Mouse (Mus musculus) embryonic facial prominence, embryonic 13.5 days (tissue): ENCODE measurements around the gene Anxa2. TPM values are rescaled to one million over a fixed set of nuclear protein-coding genes. Genes with fewer than 3 reads are reported as not detected.
A peak's percentile ranks its signal among the peaks of the same experiment; 100 is the strongest.

Experiments
- ATAC-seq: fragments of 200-750 bp; cut with Nextera tagmentation; 2 replicates; pipeline ENCODE4 v1.8.0; 2017; ENCODE audit warnings: low read depth; ENCODE audit not compliant: insufficient number of reproducible peaks, insufficient read depth, low FRiP score, low TSS enrichment
- H3K27ac ChIP-seq: fragments of 300-500 bp; sonication (generic); 2 replicates; pipeline ENCODE4 v1.5.1; 2015; ENCODE audit warnings: moderate library complexity, mild to moderate bottlenecking, inconsistent platforms
- H3K27me3 ChIP-seq: fragments of 300-500 bp; sonication (generic); 2 replicates; pipeline ENCODE4 v1.6.1; 2015; ENCODE audit warnings: mild to moderate bottlenecking, inconsistent platforms
- H3K36me3 ChIP-seq: fragments of 300-500 bp; sonication (generic); 2 replicates; pipeline ENCODE4 v1.6.1; 2015; ENCODE audit warnings: mild to moderate bottlenecking, inconsistent platforms
- H3K4me1 ChIP-seq: fragments of 300-500 bp; sonication (generic); 2 replicates; pipeline ENCODE4 v1.6.1; 2015; ENCODE audit warnings: inconsistent platforms
- H3K4me2 ChIP-seq: fragments of 300-500 bp; sonication (generic); 2 replicates; pipeline ENCODE4 v1.6.1; 2015; ENCODE audit warnings: moderate library complexity, mild to moderate bottlenecking, inconsistent platforms
- H3K4me3 ChIP-seq: fragments of 300-500 bp; sonication (generic); 2 replicates; pipeline ENCODE4 v1.5.1; 2015; ENCODE audit warnings: mild to moderate bottlenecking, inconsistent platforms
- H3K9ac ChIP-seq: fragments of 300-500 bp; sonication (generic); 2 replicates; pipeline ENCODE4 v1.6.1; 2015; ENCODE audit warnings: mild to moderate bottlenecking, inconsistent platforms
- H3K9me3 ChIP-seq: fragments of 300-500 bp; sonication (generic); 2 replicates; pipeline ENCODE4 v1.6.1; 2016; ENCODE audit warnings: inconsistent platforms
- WGBS: fragments of 180-500 bp; shearing (Covaris S2); methylation state at CpG from one replicate; pipeline ENCODE4 v1.1.7; 2015; ENCODE audit warnings: mixed read lengths; 5-methylcytosine and 5-hydroxymethylcytosine counted together
- polyA plus RNA-seq: library from polyadenylated mRNA; unstranded; fragments of >200 nt; fragmentation: Nextera tagmentation; extraction: Ambion mirVana; gene quantifications from 2 replicates; pipeline ENCODE4 v1.2.1, GENCODE M21; 2015

Gene Anxa2
- polyA plus RNA-seq, 1 experiment from 2014 or later, result 1,195 TPM

GRCm38 (mm10) chr9:69450636-69451035 is 2.8 kb upstream of the Anxa2 start:
- no peak for ATAC-seq
- H3K27me3 ChIP-seq, result no peaks in the 10 kb centered on the region
- no peaks in the 10 kb centered on the region for H3K36me3 ChIP-seq
- 84% methylated on average over 9 of the region's 9 CpGs for WGBS
- H3K4me3 ChIP-seq, result no peak overlapping the region
- H3K4me2 ChIP-seq, result no peak overlapping the region
- no peak overlapping the region for H3K27ac ChIP-seq
- no peaks in the 10 kb centered on the region for H3K9me3 ChIP-seq
- peaks cover 32% of the 10 kb centered on the region for H3K4me1 ChIP-seq
- no peak overlapping the region for H3K9ac ChIP-seq

- 0 out of 2 replicates have a peak, but pooled peaks cover 5% of the 10 kb centered on the region for H3K36me3 ChIP-seq
- H3K9me3 ChIP-seq, result no peaks in the 10 kb centered on the region
- peak overlapping the region; percentile 99 for H3K27ac ChIP-seq
- H3K4me2 ChIP-seq, result no peak overlapping the region
- H3K4me1 ChIP-seq, result peaks cover 47% of the 10 kb centered on the region
- no peak overlapping the region for H3K4me3 ChIP-seq
- H3K9ac ChIP-seq, result no peak overlapping the region
- 86% methylated on average over 10 of the region's 10 CpGs for WGBS
- no peaks in the 10 kb centered on the region for H3K27me3 ChIP-seq
- no peak for ATAC-seq
Observed at GRCm38 (mm10) chr9:69451886-69452810, 1.3 kb upstream of the Anxa2 start.

- no peaks in the 10 kb centered on the region for H3K9me3 ChIP-seq
- peak overlapping the region; percentile 83 for H3K4me3 ChIP-seq
- peak overlapping the region; percentile 99 for H3K27ac ChIP-seq
- peaks cover 67% of the 10 kb centered on the region for H3K4me1 ChIP-seq
- 6% methylated on average over 32 of the region's 32 CpGs for WGBS
- H3K4me2 ChIP-seq, result peak overlapping the region; percentile 59
- H3K27me3 ChIP-seq, result no peaks in the 10 kb centered on the region
- H3K9ac ChIP-seq, result peak overlapping the region; percentile 94
- ATAC-seq, result peak; percentile 21; the same call in 1 of the 2 replicates
- 0 out of 2 replicates have a peak, but pooled peaks cover 5% of the 10 kb centered on the region for H3K36me3 ChIP-seq
Observed at GRCm38 (mm10) chr9:69453901-69454666, 664 bp downstream of the Anxa2 start.

- Histone ChIP-seq H3K27me3 (no peaks in the 10 kb centered on the region), H3K4me3 (peak overlapping the region; percentile 83), H3K27ac (peak overlapping the region; percentile 99), H3K9ac (peak overlapping the region; percentile 94), H3K4me1 (peaks cover 73% of the 10 kb centered on the region), H3K4me2 (peak overlapping the region; percentile 59), H3K9me3 (no peaks in the 10 kb centered on the region), H3K36me3 (0 out of 2 replicates have a peak, but pooled peaks cover 6% of the 10 kb centered on the region)
- no peak for ATAC-seq
- 24% methylated on average over 4 of the region's 4 CpGs for WGBS
Observed at GRCm38 (mm10) chr9:69454691-69455090, 1.3 kb downstream of the Anxa2 start.

- Histone ChIP-seq H3K4me3 (peak overlapping the region; percentile 83), H3K9me3 (no peaks in the 10 kb centered on the region), H3K4me1 (peaks cover 80% of the 10 kb centered on the region), H3K4me2 (peak overlapping the region; percentile 59), H3K9ac (peak overlapping the region; percentile 56), H3K36me3 (peaks cover 13% of the 10 kb centered on the region; the same call in 1 of the 2 replicates), H3K27ac (peak overlapping the region; percentile 99), H3K27me3 (no peaks in the 10 kb centered on the region)
- ATAC-seq, result no peak
- WGBS, result 65% methylated on average over 4 of the region's 4 CpGs
Observed at GRCm38 (mm10) chr9:69455391-69455790, 2.0 kb downstream of the Anxa2 start.

- Histone ChIP-seq H3K4me3 (peak overlapping the region; percentile 83), H3K9me3 (no peaks in the 10 kb centered on the region), H3K9ac (peak overlapping the region; percentile 56; the same call in 1 of the 2 replicates), H3K27me3 (no peaks in the 10 kb centered on the region), H3K36me3 (peaks cover 22% of the 10 kb centered on the region), H3K27ac (peak overlapping the region; percentile 99), H3K4me2 (peak overlapping the region; percentile 59), H3K4me1 (peaks cover 84% of the 10 kb centered on the region)
- WGBS, result 51% methylated on average over 15 of the region's 15 CpGs
- no peak for ATAC-seq
Observed at GRCm38 (mm10) chr9:69456406-69457075, 3.1 kb downstream of the Anxa2 start.

- peaks cover 84% of the 10 kb centered on the region for H3K4me1 ChIP-seq
- 96% methylated on average over 3 of the region's 3 CpGs for WGBS
- no peaks in the 10 kb centered on the region for H3K9me3 ChIP-seq
- H3K27ac ChIP-seq, result peak overlapping the region; percentile 99
- peak overlapping the region; percentile 59 for H3K4me2 ChIP-seq
- H3K4me3 ChIP-seq, result peak overlapping the region; percentile 83
- H3K9ac ChIP-seq, result peak overlapping the region; percentile 56; the same call in 1 of the 2 replicates
- peaks cover 27% of the 10 kb centered on the region for H3K36me3 ChIP-seq
- no peak for ATAC-seq
- H3K27me3 ChIP-seq, result no peaks in the 10 kb centered on the region
Observed at GRCm38 (mm10) chr9:69457143-69457542, 3.7 kb downstream of the Anxa2 start.

GRCm38 (mm10) chr9:69457747-69458625 is 4.6 kb downstream of the Anxa2 start:
- H3K4me3 ChIP-seq, result peak overlapping the region; percentile 28
- ATAC-seq, result peak; percentile 45
- H3K4me2 ChIP-seq, result peak overlapping the region; percentile 59
- 0 out of 2 replicates have a peak overlapping the region, but pooled peaks have one; percentile 52 for H3K9ac ChIP-seq
- no peaks in the 10 kb centered on the region for H3K9me3 ChIP-seq
- peaks cover 35% of the 10 kb centered on the region for H3K36me3 ChIP-seq
- WGBS, result 11% methylated on average over 14 of the region's 14 CpGs
- no peaks in the 10 kb centered on the region for H3K27me3 ChIP-seq
- H3K27ac ChIP-seq, result peak overlapping the region; percentile 99
- peaks cover 81% of the 10 kb centered on the region for H3K4me1 ChIP-seq

- 4% methylated on average over 2 of the region's 2 CpGs for WGBS
- Histone ChIP-seq H3K36me3 (peaks cover 40% of the 10 kb centered on the region), H3K27ac (peak overlapping the region; percentile 99), H3K4me2 (peak overlapping the region; percentile 59), H3K9me3 (no peaks in the 10 kb centered on the region), H3K4me3 (peak overlapping the region; percentile 12), H3K27me3 (no peaks in the 10 kb centered on the region), H3K4me1 (peaks cover 83% of the 10 kb centered on the region), H3K9ac (0 out of 2 replicates have a peak overlapping the region, but pooled peaks have one; percentile 11)
- ATAC-seq, result peak; percentile 79
Observed at GRCm38 (mm10) chr9:69458982-69459381, 5.6 kb downstream of the Anxa2 start.

GRCm38 (mm10) chr9:69459876-69460275 is 6.5 kb downstream of the Anxa2 start:
- H3K27me3 ChIP-seq, result no peaks in the 10 kb centered on the region
- no peak overlapping the region for H3K9ac ChIP-seq
- H3K27ac ChIP-seq, result peak overlapping the region; percentile 99
- H3K36me3 ChIP-seq, result peaks cover 40% of the 10 kb centered on the region
- H3K9me3 ChIP-seq, result no peaks in the 10 kb centered on the region
- H3K4me3 ChIP-seq, result no peak overlapping the region
- H3K4me1 ChIP-seq, result peaks cover 88% of the 10 kb centered on the region
- 73% methylated on average over 7 of the region's 7 CpGs for WGBS
- H3K4me2 ChIP-seq, result peak overlapping the region; percentile 59
- ATAC-seq, result no peak
